Mouse (Mus musculus): ENCODE results near the gene Rps19. TPM values are rescaled to one million over a fixed set of nuclear protein-coding genes. Genes with fewer than 3 reads are reported as not detected.
A peak's percentile ranks its signal among the peaks of the same experiment; 100 is the strongest.

Rps19 gene
- polyA plus RNA-seq, 1 experiment from 2014 or later, result 1,579 TPM

- Histone ChIP-seq H3K9ac (ENCODE audit: low read depth, low read length) (no peak overlapping the region), H3K27me3 (ENCODE audit: control insufficient read depth, insufficient read depth, low read length) (no peaks in the 10 kb centered on the region), H3K27ac (ENCODE audit: low read depth, low read length) (peak overlapping the region; percentile 46; the same call in 1 of the 2 replicates), H3K4me1 (ENCODE audit: control insufficient read depth, insufficient read depth, low read length) (no peaks in the 10 kb centered on the region), H3K9me3 (replicated peaks; ENCODE audit: control insufficient read depth, low read length) (no peaks in the 10 kb centered on the region), H3K4me2 (no peak overlapping the region), H3K36me3 (ENCODE audit: control insufficient read depth, insufficient read depth, low read length) (no peaks in the 10 kb centered on the region), H3K4me3 (ENCODE audit: low read depth, low read length) (no peak overlapping the region)
- WGBS (ENCODE audit: insufficient replicate concordance), result 67% methylated on average over 5 of the region's 5 CpGs
- ATAC-seq (replicated peaks; ENCODE audit: insufficient number of reproducible peaks, low FRiP score, low TSS enrichment), result peak; percentile 87
Observed at GRCm38 (mm10) chr7:24859234-24859633, 24.9 kb upstream of the Rps19 start.

GRCm38 (mm10) chr7:24861913-24862312, 22.3 kb upstream of the Rps19 start, which contains the start of gene Gm9844:
Gene Gm9844, plus strand, starts transcription at chr7:24862213.
- no peak within 1 kb of the TSS for H3K4me2 ChIP-seq
- H3K27me3 ChIP-seq (ENCODE audit: control insufficient read depth, insufficient read depth, low read length), result no peaks in the 10 kb centered on the region
- H3K4me3 ChIP-seq (ENCODE audit: low read depth, low read length), result no peak within 1 kb of the TSS
- ATAC-seq (replicated peaks; ENCODE audit: insufficient number of reproducible peaks, low FRiP score, low TSS enrichment), result no peak
- no peaks in the 10 kb centered on the region for H3K9me3 ChIP-seq (replicated peaks; ENCODE audit: control insufficient read depth, low read length)
- H3K36me3 ChIP-seq (ENCODE audit: control insufficient read depth, insufficient read depth, low read length), result no peaks in the 10 kb centered on the region
- no peak within 1 kb of the TSS for H3K27ac ChIP-seq (ENCODE audit: low read depth, low read length)
- 83% methylated on average over 7 of the region's 7 CpGs for WGBS (ENCODE audit: insufficient replicate concordance)
- H3K9ac ChIP-seq (ENCODE audit: low read depth, low read length), result no peak within 1 kb of the TSS
- H3K4me1 ChIP-seq (ENCODE audit: control insufficient read depth, insufficient read depth, low read length), result no peaks in the 10 kb centered on the region

GRCm38 (mm10) chr7:24862853-24863252, 21.3 kb upstream of the Rps19 start:
- Histone ChIP-seq H3K9me3 (replicated peaks; ENCODE audit: control insufficient read depth, low read length) (no peaks in the 10 kb centered on the region), H3K9ac (ENCODE audit: low read depth, low read length) (no peak overlapping the region), H3K4me2 (no peak overlapping the region), H3K4me1 (ENCODE audit: control insufficient read depth, insufficient read depth, low read length) (no peaks in the 10 kb centered on the region), H3K27ac (ENCODE audit: low read depth, low read length) (no peak overlapping the region), H3K36me3 (ENCODE audit: control insufficient read depth, insufficient read depth, low read length) (no peaks in the 10 kb centered on the region), H3K4me3 (ENCODE audit: low read depth, low read length) (no peak overlapping the region), H3K27me3 (ENCODE audit: control insufficient read depth, insufficient read depth, low read length) (no peaks in the 10 kb centered on the region)
- ATAC-seq (replicated peaks; ENCODE audit: insufficient number of reproducible peaks, low FRiP score, low TSS enrichment), result no peak
- 82% methylated on average over 4 of the region's 4 CpGs for WGBS (ENCODE audit: insufficient replicate concordance)

GRCm38 (mm10) chr7:24864156-24864555, 20.0 kb upstream of the Rps19 start:
- no peaks in the 10 kb centered on the region for H3K4me1 ChIP-seq (ENCODE audit: control insufficient read depth, insufficient read depth, low read length)
- H3K36me3 ChIP-seq (ENCODE audit: control insufficient read depth, insufficient read depth, low read length), result no peaks in the 10 kb centered on the region
- no peaks in the 10 kb centered on the region for H3K9me3 ChIP-seq (replicated peaks; ENCODE audit: control insufficient read depth, low read length)
- no peak overlapping the region for H3K27ac ChIP-seq (ENCODE audit: low read depth, low read length)
- H3K27me3 ChIP-seq (ENCODE audit: control insufficient read depth, insufficient read depth, low read length), result peaks cover 7% of the 10 kb centered on the region
- ATAC-seq (replicated peaks; ENCODE audit: insufficient number of reproducible peaks, low FRiP score, low TSS enrichment), result no peak
- no peak overlapping the region for H3K4me3 ChIP-seq (ENCODE audit: low read depth, low read length)
- WGBS (ENCODE audit: insufficient replicate concordance), result 40% methylated on average over 6 of the region's 6 CpGs
- H3K4me2 ChIP-seq, result no peak overlapping the region
- no peak overlapping the region for H3K9ac ChIP-seq (ENCODE audit: low read depth, low read length)

- H3K27ac ChIP-seq (ENCODE audit: low read depth, low read length), result no peak overlapping the region
- H3K36me3 ChIP-seq (ENCODE audit: control insufficient read depth, insufficient read depth, low read length), result no peaks in the 10 kb centered on the region
- H3K4me3 ChIP-seq (ENCODE audit: low read depth, low read length), result no peak overlapping the region
- 63% methylated on average over 17 of the region's 17 CpGs for WGBS (ENCODE audit: insufficient replicate concordance)
- H3K27me3 ChIP-seq (ENCODE audit: control insufficient read depth, insufficient read depth, low read length), result peaks cover 27% of the 10 kb centered on the region
- H3K9ac ChIP-seq (ENCODE audit: low read depth, low read length), result no peak overlapping the region
- no peak overlapping the region for H3K4me2 ChIP-seq
- no peaks in the 10 kb centered on the region for H3K9me3 ChIP-seq (replicated peaks; ENCODE audit: control insufficient read depth, low read length)
- no peak for ATAC-seq (replicated peaks; ENCODE audit: insufficient number of reproducible peaks, low FRiP score, low TSS enrichment)
- no peaks in the 10 kb centered on the region for H3K4me1 ChIP-seq (ENCODE audit: control insufficient read depth, insufficient read depth, low read length)
Observed at GRCm38 (mm10) chr7:24869080-24869479, 15.1 kb upstream of the Rps19 start.

GRCm38 (mm10) chr7:24869532-24870165, 14.5 kb upstream of the Rps19 start, which contains the start of the genes Lypd4 and Dmrtc2:
Gene Lypd4, minus strand, starts transcription at chr7:24869941.
Gene Dmrtc2, plus strand, starts transcription at chr7:24870057.
- H3K27me3 ChIP-seq (ENCODE audit: control insufficient read depth, insufficient read depth, low read length), result peaks cover 28% of the 10 kb centered on the region
- WGBS (ENCODE audit: insufficient replicate concordance), result 44% methylated on average over 41 of the region's 41 CpGs

GRCm38 (mm10) chr7:24877588-24877987, 6.6 kb upstream of the Rps19 start:
- no peak overlapping the region for H3K4me3 ChIP-seq (ENCODE audit: low read depth, low read length)
- H3K4me1 ChIP-seq (ENCODE audit: control insufficient read depth, insufficient read depth, low read length), result no peaks in the 10 kb centered on the region
- no peak overlapping the region for H3K9ac ChIP-seq (ENCODE audit: low read depth, low read length)
- peaks cover 9% of the 10 kb centered on the region; the same call in 1 of the 2 replicates for H3K27me3 ChIP-seq (ENCODE audit: control insufficient read depth, insufficient read depth, low read length)
- ATAC-seq (replicated peaks; ENCODE audit: insufficient number of reproducible peaks, low FRiP score, low TSS enrichment), result no peak
- 70% methylated on average over 3 of the region's 3 CpGs for WGBS (ENCODE audit: insufficient replicate concordance)
- H3K9me3 ChIP-seq (replicated peaks; ENCODE audit: control insufficient read depth, low read length), result no peaks in the 10 kb centered on the region
- no peak overlapping the region for H3K27ac ChIP-seq (ENCODE audit: low read depth, low read length)
- no peaks in the 10 kb centered on the region for H3K36me3 ChIP-seq (ENCODE audit: control insufficient read depth, insufficient read depth, low read length)
- H3K4me2 ChIP-seq, result no peak overlapping the region

More at GRCm38 (mm10) chr7:24869532-24870165, 14.5 kb upstream of the Rps19 start, which contains the start of the genes Lypd4 and Dmrtc2:
- H3K27ac ChIP-seq (ENCODE audit: low read depth, low read length), result no peak within 1 kb of the TSS
- H3K9ac ChIP-seq (ENCODE audit: low read depth, low read length), result no peak within 1 kb of the TSS
- no peak for ATAC-seq (replicated peaks; ENCODE audit: insufficient number of reproducible peaks, low FRiP score, low TSS enrichment)
- no peaks in the 10 kb centered on the region for H3K36me3 ChIP-seq (ENCODE audit: control insufficient read depth, insufficient read depth, low read length)
- H3K9me3 ChIP-seq (replicated peaks; ENCODE audit: control insufficient read depth, low read length), result no peaks in the 10 kb centered on the region
- H3K4me3 ChIP-seq (ENCODE audit: low read depth, low read length), result no peak within 1 kb of the TSS
- no peaks in the 10 kb centered on the region for H3K4me1 ChIP-seq (ENCODE audit: control insufficient read depth, insufficient read depth, low read length)
- H3K4me2 ChIP-seq, result no peak within 1 kb of the TSS

- ATAC-seq (replicated peaks; ENCODE audit: insufficient number of reproducible peaks, low FRiP score, low TSS enrichment), result no peak
- Histone ChIP-seq H3K4me2 (no peak overlapping the region), H3K27me3 (ENCODE audit: control insufficient read depth, insufficient read depth, low read length) (0 out of 2 replicates have a peak, but pooled peaks cover 3% of the 10 kb centered on the region), H3K4me3 (ENCODE audit: low read depth, low read length) (no peak overlapping the region), H3K9me3 (replicated peaks; ENCODE audit: control insufficient read depth, low read length) (no peaks in the 10 kb centered on the region), H3K4me1 (ENCODE audit: control insufficient read depth, insufficient read depth, low read length) (no peaks in the 10 kb centered on the region), H3K36me3 (ENCODE audit: control insufficient read depth, insufficient read depth, low read length) (no peaks in the 10 kb centered on the region), H3K27ac (ENCODE audit: low read depth, low read length) (no peak overlapping the region), H3K9ac (ENCODE audit: low read depth, low read length) (no peak overlapping the region)
- WGBS (ENCODE audit: insufficient replicate concordance), result 42% methylated on average over 2 of the region's 2 CpGs
Observed at GRCm38 (mm10) chr7:24879620-24880019, 4.6 kb upstream of the Rps19 start.

Data from heart, embryonic 11.5 days (tissue).